Mouse (Mus musculus) urinary bladder, postnatal 10 days (tissue): ENCODE results near the gene Phkb.
"Not testable (repeated sequence)": the region's sequence is repeated elsewhere in the genome, so short reads cannot be mapped to it uniquely, and the experiment has no call there.

Experiments used
- DNase-seq: peaks from one replicate; pipeline ENCODE4 v3.0.0; 2022; ENCODE audit warnings: low spot score

Phkb gene

DNA sequence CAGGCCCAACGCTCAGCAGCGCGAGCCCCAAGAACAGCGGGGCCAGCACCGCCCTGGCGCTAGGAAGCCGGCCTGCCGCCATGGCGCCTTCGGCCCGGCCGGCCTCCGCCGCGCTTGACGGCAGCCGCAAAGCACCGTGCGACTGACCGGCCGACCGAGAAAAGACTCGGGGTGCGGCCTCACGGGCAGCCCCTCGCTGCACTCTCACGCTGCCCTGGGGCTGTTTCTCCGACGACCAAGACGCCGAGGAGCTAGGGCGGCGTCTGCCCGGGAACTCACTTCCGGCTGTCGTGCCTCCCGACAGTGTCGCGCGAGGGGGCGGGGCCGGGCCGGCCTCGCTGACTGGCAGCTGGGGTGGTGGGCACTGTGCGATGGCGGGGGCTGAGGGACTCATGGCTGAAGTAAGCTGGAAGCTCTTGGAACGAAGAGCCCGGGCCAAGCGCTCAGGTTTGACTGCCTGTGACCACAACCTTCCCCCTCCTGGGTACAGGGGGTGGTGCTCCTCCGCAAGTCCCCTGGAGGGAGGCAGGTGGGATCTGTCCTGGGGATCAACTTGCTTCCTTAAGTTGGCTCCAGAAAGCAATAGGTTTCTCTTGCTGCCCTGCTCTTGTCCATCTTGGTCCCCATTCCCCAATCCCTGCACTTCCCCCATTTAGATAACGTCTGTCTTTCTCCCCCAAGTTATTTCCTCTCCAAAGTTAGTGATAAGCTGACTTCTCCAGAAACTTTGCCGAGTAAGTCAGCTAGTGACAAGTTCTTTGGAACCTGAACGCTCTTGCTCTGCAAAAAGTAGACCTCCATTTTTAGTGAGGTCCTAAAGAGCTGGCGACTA is at the start of gene Phkb, which contains the start of gene Itfg1:
TSS of gene Phkb (plus strand) at position 303 of the 832 bp plus-strand sequence.
TSS of gene Itfg1 (minus strand) at position 265 of the 832 bp plus-strand sequence.
- DNase-seq, result peak; percentile 67

DNA sequence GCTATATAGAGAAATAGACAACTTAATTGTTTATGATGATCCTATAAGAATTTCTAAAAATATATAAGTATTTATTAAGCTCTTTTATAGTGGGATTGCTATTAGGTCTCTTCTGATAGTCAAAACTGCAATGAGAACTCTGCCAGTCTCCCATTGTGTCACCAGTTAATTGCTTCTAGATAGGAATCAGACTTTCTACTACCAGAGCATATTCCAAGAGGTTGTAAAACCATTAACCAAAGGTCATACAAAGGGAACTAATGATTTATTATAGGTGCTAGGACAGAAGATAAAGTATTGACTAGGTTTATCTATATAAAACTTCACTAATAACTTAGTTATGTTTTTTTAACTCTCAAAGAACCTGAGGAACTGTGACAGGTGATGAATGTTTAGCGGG is 44.4 kb upstream of the Phkb start:
- not testable (repeated sequence) for DNase-seq

DNA sequence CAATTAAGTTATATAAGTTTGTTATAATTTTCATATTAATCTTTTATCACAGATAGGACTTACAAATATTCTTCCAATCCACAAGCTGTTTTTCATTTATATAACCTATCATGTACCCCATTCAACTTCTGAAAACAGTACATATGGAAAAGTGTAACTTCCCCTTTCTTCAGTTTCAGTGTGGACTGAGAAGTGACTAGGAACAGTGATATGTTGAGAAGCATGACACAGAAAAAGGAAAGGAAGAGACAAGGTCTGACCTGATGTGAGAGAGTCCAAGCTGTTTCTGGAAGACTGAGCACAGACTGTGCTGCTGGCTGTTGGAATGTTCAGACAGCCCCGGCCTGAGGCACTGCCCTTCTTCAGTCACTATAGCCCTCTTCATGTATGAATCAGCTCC is 40.6 kb upstream of the Phkb start:
- DNase-seq, result no peak

DNA sequence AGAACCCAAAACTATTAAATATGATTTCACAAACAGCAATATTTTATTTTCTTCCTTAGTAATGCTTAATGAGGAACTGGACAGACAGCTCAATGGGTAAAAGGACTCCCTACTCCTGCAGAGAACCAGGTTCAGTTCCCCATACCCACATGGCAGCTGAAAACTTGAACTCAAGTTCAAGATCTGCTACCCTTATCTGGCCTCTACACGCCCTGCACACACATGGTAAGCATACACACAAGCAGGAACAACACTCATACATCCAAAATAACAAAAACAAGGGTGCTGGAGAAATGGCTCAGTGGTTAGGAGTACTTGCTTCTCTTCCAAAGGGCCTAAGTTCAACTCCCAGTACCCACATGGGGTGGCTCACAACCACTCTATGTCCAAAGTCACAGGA is 39.4 kb upstream of the Phkb start:
- no peak for DNase-seq

DNA sequence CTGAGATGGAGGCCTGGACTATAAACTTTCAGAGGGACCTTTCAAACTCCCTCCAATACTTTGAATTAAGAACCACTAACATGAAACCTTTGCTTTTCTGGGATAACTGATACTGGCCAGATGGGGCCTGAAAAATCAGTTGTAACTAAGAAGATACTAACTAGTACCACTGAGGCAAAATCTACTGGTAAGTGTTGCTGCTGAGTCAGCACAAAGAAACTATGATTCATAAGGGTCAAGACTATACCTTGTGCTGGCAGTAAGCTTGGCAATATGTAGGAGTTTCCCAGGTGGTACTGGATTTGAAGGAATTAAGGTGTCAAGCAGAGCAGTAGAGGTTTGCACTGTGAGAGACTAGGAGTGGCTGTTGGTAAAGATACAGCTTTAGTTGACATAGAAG is 27.1 kb upstream of the Phkb start:
- no peak for DNase-seq

DNA sequence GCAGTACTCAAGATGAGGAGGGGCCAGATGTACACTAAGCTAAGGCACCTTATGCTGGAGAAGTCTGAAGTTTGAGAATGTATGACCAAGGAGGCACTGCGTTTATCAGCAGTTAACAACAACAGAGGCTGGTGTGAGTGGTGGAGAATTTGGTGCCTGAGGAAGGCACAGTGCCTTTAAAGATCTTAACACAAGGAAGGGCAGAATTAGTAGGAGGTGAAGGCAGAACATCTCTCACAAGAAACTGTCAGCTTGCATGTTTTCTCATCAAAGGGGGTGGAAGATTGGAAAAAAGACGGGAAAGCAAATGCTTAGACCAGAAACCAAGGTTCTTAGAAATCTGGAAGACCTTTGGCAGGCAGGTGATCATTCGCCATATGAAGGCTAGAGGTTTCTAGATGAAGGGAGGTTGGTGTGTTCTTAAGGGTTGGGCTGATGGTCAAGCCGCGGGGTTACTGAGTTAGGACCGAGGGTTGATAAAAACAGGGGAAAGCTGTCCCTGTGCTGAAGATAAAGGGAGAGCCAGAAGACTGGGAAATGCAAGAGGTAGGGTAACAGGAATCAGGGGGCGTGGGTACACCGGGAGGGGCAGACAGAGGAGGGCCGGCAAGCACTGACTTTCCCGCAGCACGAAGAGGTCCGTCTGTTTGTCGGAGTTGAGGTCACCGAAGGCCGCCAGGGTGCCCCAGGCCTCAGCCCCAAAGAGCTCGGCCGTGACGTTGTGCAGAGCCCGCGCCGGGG is 673 bp upstream of the Phkb start:
- no peak for DNase-seq

DNA sequence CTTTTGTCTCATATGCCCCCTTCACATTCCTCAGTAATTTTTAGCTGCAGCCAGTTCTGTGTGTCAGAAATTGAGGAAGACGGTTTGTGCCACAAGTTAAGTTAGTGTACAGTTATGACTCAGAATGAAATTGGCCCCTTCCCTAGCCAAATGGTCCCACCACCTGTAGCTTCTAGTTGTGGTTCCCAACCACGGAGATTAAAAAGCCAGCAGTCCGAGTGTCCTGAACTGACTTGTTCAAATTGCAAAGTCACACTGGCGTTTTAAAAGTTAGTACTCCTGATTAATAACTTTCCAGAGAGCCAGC is 683 bp downstream of the Phkb start:
- no peak for DNase-seq

DNA sequence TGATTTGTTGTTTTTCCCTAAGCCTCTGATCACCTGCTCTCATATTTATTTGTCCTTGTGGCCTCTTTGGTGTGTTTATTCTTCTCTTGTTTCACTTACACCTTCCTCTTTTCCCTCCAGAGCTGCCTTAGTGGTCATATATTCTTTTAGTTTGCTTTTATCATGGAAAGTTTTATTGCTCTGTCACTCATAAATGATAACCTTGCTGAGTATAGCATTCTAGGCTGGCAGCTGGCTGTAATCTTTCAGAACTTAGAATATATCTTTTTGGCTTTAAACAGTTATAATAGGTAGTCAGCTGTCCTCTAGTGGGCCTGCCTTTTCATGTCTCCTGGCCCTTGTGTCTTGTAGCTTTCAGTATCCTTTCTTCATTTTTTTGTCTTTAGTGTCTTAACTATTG is 5.1 kb downstream of the Phkb start:
- DNase-seq, result no peak

DNA sequence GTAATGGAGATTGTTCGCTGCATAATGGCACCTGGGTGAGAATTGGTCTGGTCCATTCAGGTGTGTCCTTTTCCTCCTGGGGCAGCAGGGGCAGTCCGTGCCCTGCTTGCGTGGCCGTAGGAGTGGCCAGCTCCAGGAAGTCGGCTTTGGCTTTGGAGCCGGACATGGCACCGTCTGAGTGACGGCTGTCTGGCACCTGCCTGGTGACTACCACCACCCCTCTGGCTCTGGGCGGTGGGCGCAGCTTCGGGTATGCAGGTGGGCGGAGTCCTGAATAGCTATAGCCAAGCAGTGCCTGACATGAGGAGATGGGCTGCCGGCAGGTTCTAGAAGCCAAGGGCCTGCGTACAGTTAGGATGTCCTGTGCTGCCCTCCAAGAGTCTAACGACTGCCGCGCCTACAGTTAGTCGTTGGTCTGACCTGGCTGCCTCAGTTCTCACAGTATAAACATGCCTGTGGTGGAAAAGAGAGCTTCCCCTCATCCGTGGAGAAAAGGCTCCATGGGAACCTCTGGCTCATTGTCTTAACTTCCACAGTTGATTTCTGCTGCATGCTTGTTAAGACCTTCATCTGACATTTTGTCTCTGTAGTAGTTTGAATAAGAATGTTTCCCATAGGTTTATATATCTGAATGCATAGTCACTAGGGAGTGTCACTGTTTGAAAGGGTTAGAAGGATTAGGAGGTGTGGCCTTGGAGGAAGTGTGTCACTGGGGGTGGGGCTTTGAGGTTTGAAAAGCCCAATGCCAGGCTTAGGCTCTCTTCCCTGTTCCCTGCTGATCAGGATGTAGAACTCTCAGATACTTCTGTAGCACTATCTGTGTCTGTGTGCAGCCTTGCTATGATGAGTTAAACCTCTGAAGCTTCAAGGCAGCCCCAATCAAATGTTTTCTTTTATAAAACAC is 13.7 kb downstream of the Phkb start:
- DNase-seq, result no peak

DNA sequence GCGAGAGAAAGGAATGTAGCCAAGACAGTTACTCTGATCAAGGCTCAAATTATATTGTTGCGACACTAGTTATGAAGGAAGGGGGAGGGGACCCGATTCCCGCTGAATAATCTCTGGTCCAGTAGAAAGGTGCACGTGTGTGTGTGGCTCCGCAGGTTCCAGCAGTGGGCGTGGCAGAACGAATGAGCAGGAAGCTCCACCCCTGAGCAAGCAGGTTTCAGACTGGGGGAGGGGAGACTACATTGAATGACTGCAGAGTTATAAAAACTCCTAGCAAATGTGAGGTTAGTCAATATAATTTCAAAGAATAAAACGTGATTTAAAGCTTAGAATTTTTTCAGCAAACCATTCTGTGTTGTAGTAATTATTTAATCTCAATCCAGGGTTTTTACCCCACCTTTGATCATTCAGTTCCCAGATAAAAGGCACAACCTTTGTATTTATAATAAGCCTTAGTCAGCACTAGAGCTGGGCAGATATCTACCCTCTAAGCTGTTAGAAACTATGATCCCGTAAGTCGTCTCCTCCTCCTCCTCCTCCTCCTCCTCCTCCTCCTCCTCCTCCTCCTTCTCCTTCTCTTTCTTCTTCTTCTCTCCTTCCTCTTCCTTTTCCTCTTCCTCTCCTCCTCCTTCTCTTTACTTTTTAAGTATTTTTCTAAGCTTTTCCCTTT is 16.6 kb downstream of the Phkb start:
- DNase-seq, result not testable (repeated sequence)

DNA sequence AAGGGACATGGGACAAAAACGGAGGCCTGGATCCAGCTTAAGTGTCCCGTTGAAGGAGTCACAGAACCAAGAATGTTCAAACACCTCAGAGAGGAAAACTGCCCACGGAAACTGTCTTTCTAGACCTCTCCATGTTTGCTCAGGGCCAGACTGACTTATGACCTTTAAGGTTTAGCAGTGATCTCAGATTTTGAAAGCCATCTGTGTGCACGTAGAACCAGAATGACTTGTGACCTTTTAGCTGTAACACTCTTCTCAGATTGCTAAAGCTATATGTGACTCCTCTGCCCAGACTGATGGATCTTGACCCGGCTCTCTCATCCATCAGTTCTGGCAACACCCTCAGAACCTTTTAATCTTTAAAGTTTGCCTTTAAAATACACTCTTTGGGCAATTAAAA is 19.9 kb downstream of the Phkb start:
- no peak for DNase-seq

DNA sequence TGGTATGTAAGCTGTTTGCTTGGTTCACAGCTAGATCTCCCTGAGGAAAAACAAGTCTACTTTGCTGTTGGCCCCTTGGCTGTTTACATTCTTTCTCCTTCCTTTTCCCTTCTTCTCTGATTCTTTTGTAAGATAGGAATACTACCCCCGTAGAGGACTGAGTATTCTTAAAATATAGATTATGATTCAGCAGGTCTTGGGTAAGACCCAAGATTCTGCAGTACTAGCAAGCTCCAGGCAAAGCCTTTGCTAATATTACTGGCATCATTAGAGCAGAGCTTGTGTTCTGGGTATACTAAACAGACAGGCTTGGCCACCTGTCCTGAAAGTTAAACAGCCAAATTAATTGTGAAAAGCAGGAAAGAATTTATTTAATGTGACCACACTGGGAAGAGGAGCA is 21.6 kb downstream of the Phkb start:
- no peak for DNase-seq

DNA sequence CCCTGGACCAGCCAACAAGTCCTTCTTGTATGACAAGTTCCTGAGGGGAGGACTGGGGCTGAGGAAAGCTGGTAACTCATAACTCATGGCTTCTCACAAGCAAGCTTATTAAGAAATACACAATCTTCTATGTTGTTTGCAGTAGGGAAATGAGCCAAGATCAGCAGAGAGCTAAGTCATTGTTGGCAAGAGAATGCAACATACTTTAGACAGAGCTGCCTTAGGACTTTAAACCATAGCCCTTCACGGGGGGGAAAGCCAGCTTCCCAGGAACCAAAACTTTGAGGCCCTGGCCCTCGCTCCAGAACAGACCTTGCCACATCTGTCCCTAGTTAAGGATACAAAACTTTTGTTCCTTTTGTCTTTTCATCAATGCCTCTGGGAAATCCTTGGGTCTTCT is 30.9 kb downstream of the Phkb start:
- no peak for DNase-seq

DNA sequence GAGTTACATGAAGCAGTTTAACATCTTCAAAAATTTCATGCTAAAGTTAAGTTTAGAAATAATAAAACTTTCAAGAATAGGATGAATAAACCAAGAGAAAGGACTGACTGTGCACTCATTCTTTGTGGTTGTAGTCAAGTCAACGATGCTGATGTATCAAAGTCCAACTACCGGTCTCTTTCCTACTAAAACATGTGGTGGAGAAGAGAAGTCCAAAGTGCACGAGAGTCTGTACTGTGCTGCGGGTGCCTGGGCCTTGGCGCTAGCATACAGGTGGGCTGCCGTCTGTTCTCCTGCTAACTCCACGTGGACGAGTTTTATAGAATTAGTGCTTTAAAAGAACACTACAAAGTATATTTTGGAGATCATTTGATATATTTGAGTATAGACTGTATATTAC is 37.2 kb downstream of the Phkb start:
- DNase-seq, result no peak

DNA sequence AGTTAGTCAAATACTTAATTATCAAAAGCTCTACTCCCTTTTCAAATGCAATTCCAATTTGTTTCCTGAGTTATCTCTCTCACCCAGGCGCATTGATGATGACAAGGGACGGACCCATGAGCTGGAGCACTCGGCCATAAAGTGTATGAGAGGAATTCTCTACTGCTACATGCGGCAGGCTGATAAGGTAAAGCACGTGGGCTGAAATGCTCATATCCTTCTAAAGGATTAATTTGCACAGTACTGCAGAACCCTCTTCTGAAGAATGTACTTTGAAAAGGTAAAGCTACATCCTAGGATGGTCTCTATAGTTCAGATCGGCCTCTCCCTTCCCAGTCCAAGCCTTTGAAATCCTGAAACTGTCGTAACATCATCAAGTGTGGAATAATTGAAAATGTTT is 38.9 kb downstream of the Phkb start:
- no peak for DNase-seq

DNA sequence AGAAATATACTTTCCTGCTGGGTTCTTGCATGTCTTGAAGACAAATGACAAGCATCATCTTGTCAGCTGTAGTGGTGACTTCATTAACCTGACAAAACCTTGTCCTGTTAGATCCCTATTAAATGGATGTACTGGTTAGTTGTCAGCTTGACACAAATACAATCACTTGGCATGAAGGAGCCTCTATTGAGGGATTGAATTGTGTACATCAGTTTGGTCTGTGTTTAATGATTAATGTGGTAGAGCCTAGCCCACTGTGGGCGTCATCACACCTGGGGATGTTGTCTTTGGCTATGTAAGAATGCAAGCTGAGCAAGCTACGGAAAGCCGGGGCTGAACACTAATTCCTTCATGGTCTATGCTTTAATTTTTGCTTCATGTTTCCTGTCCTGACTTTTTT is 44.1 kb downstream of the Phkb start:
- no peak for DNase-seq

DNA sequence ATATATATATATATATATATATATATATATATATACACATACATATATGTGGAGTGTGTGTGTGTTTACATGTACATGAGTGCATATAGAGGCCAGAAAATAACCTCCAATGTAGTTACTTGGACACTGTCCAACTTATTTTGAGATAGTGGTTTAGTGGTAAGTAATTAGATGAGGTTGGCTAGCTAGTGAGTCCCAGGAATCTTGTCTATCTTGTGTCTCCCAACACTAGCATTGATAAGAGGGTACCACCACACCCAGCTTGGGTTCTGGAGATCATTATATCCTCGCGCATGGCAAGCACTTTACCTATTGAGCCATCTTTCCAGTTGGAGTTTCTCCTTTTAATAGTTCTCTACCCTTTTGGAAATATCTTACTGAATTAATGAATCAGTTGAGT is 56.9 kb downstream of the Phkb start:
- DNase-seq, result no peak

DNA sequence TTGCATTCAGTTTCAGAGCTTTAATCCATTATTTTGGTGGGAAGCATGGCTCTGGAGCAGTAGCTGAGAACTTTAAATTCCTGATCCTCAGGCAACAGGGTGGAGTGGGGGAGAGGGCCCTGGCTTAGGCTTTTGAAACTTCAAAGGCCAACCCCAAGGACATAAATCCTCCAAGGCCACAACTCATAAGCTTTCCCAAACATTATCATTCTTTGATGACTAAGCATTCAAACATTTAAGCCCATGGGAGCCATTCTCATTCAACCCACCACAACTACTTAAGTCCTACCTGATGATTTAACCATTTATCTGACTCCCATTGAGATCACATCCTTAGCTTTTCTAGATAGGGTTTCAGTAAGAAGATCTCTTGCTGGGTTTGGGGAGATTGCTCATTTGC is 84.2 kb downstream of the Phkb start:
- no peak for DNase-seq

DNA sequence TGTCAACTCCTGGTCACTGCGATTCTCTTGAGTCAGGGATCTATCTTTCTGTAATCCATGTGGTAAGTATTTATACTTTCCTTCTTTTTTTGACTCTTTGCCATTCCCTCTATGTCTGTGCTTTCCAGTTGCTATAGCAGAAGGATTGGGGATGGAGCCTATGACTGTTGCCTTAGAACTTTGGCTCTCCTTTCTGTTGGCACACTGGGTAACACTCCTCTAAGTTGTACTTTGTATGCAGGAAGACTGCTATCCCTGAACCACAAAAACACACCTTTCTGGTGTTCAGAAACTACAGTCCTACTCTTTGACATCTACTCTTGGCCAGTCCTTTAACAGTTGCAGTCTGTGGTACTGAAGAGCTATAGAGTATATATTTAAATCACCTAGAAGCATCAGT is 84.8 kb downstream of the Phkb start:
- DNase-seq, result no peak

DNA sequence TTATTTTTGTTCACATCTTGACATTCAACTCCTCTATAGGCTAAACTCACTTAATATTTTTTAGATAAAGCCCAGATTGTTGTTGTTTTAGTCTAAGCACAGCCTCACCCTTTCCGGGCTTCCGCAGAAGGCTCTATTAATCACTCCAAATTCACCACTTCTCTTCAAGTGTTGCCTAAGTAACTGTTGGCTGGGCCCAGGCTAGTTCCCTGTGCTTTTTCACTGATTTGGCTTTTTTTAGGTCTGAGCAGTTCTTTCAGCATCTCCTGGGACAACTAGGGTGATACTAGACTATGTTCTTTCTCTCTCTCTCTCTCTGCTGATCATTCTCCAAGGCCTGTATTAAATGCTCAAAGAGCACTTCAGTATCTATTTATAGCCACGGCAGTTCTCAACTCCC is 85.3 kb downstream of the Phkb start:
- no peak for DNase-seq

DNA sequence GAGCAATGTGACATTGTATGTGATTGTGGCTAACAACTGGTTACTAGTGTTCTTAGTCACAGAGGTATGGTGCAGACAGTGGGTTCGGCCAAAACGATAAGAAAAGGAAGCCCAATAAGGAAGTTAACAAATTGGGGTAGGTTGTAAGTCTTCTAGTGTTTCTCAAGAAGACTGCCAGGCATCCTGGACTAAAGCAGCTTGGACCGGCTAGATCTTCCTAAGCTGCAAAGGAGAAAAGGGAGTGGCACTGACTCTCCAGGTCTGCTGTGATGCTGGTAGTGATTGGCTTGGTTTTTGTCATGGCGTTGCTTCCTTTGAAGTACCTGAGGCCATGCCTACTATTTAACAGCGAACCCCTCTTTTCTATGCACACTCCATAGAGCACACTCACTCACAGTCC is 95.4 kb downstream of the Phkb start:
- DNase-seq, result no peak

DNA sequence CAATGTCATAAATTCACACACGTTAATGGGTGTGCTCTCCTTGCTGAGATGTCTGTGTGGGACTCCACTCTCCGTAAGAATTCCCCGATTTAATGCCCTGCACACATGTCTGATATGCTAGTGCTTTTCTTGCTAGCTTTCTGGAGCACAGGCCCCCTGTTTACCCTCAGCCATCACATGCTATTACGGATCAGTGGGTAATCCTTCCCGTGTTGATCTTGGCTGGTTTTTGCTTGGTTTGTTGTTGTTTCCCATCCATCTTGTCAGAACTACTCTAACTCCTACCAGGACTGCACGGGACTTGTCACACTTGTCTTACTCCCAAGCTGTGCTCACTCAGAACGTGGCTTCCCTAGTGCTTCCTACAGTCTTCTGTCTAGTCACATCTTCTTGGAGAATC is 96.6 kb downstream of the Phkb start:
- no peak for DNase-seq
